Mouse (Mus musculus) kidney, postnatal 4 days (tissue): ENCODE measurements at regions not wholly inside any gene's neighbourhood (a gene's known extent, or its start where the extent isn't known, plus 50 kb on each side); places are given as distances from the start of the nearest gene placed in this dataset.
A peak's percentile ranks its signal among the peaks of the same experiment; 100 is the strongest.

Experiments
- DNase-seq, 2 experiments: peaks; one replicate each; pipeline ENCODE4 v3.0.0; 2021; ENCODE audit warnings: mixed read lengths in 2 of 2

- peak; percentile 50 to 67 for DNase-seq
Measured at GRCm38 (mm10) chr4:153224618-153225177, 257.9 kb downstream of the Ajap1 start.

GRCm38 (mm10) chr4:153223019-153223418, 259.6 kb downstream of the Ajap1 start:
- no peak for DNase-seq

GRCm38 (mm10) chr4:153220485-153220884, 262.1 kb downstream of the Ajap1 start:
- no peak for DNase-seq

GRCm38 (mm10) chr4:153220074-153220473, 262.5 kb downstream of the Ajap1 start:
- DNase-seq: peak; percentile 75 to 82

- peak in 1 of 2 experiments; percentile 52 for DNase-seq
Measured at GRCm38 (mm10) chr4:153217541-153217980, 265.1 kb downstream of the Ajap1 start.

- DNase-seq: no peak
Measured at GRCm38 (mm10) chr4:153212095-153212494, 270.5 kb downstream of the Ajap1 start.

- no peak for DNase-seq
Measured at GRCm38 (mm10) chr4:153208822-153209221, 273.8 kb downstream of the Ajap1 start.

GRCm38 (mm10) chr4:153208215-153208614, 274.4 kb downstream of the Ajap1 start:
- DNase-seq: no peak

GRCm38 (mm10) chr4:153207578-153208102, 275.0 kb downstream of the Ajap1 start:
- peak; percentile 60 to 67 for DNase-seq

- peak; percentile 39 to 55 for DNase-seq
Measured at GRCm38 (mm10) chr4:153206789-153207457, 275.7 kb downstream of the Ajap1 start.

GRCm38 (mm10) chr4:153204764-153205163, 277.8 kb downstream of the Ajap1 start:
- DNase-seq: no peak

GRCm38 (mm10) chr4:153200799-153201770, 281.5 kb downstream of the Ajap1 start:
- no peak for DNase-seq

GRCm38 (mm10) chr4:153189485-153189884, 293.1 kb downstream of the Ajap1 start:
- peak; percentile 94 to 95 for DNase-seq

- DNase-seq: no peak
Measured at GRCm38 (mm10) chr4:153188504-153189031, 294.0 kb downstream of the Ajap1 start.

GRCm38 (mm10) chr4:153187959-153188503, 294.6 kb downstream of the Ajap1 start:
- DNase-seq: no peak

GRCm38 (mm10) chr4:153177496-153177895, 305.1 kb downstream of the Ajap1 start:
- no peak for DNase-seq

GRCm38 (mm10) chr4:153175660-153176059, 307.0 kb downstream of the Ajap1 start:
- DNase-seq: peak; percentile 86 to 91

GRCm38 (mm10) chr4:153175077-153175476, 307.5 kb downstream of the Ajap1 start:
- peak; percentile 21 to 46 for DNase-seq

- peak in 1 of 2 experiments; percentile 21 for DNase-seq
Measured at GRCm38 (mm10) chr4:153169991-153170390, 312.6 kb downstream of the Ajap1 start.

GRCm38 (mm10) chr4:153164810-153165209, 317.8 kb downstream of the Ajap1 start:
- no peak for DNase-seq

GRCm38 (mm10) chr4:153160115-153160514, 322.5 kb downstream of the Ajap1 start:
- DNase-seq: no peak

- DNase-seq: no peak
Measured at GRCm38 (mm10) chr4:153157572-153157971, 325.0 kb downstream of the Ajap1 start.
